Mouse (Mus musculus): Measurements from ENCODE around the gene 1700024G13Rik.

DNA sequence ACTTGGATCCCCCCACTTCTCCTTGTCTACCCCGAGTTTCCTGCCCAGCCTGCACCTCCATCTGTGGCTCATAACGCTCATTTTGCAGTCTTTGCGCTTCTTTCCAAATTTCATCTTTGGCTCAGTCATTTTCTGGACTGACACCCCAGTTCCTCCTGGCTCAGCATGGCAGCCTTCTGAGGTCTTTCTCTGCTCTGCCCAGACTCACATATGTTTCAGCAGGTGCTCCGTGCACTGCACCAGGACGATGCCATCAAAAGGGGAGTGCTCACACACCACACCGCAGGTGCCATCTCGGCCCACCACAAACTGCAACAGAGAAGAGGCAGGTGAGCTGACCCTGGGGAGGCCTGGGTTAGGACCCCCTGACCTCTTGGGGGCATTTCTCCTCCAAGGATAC lies 35.8 kb upstream of the 1700024G13Rik start:
- TF ChIP-seq POLR2A (IDR thresholded peaks at IDR 0.05; ENCODE audit: borderline replicate concordance, insufficient read depth, low read length) (no peak), CTCF (IDR thresholded peaks at IDR 0.05; ENCODE audit: borderline replicate concordance, insufficient read depth, low read depth, low read length) (no peak)

Data from cerebellum, adult 2 months (tissue).